Mouse (Mus musculus) NIH3T3 (cell line): ENCODE results near the gene G430095P16Rik.
A peak's percentile ranks its signal among the peaks of the same experiment; 100 is the strongest.

Source experiments
- DNase-seq: peaks from one replicate; pipeline ENCODE4 v3.0.0-alpha.2; 2012; ENCODE audit warnings: low read depth

The G430095P16Rik gene

GRCm38 (mm10) chr8:84770100-84770953, 47.5 kb downstream of the G430095P16Rik start:
- no peak for DNase-seq

GRCm38 (mm10) chr8:84771000-84771687, 48.3 kb downstream of the G430095P16Rik start:
- DNase-seq = no peak

GRCm38 (mm10) chr8:84771941-84772378, 49.2 kb downstream of the G430095P16Rik start:
- DNase-seq = no peak

DNA sequence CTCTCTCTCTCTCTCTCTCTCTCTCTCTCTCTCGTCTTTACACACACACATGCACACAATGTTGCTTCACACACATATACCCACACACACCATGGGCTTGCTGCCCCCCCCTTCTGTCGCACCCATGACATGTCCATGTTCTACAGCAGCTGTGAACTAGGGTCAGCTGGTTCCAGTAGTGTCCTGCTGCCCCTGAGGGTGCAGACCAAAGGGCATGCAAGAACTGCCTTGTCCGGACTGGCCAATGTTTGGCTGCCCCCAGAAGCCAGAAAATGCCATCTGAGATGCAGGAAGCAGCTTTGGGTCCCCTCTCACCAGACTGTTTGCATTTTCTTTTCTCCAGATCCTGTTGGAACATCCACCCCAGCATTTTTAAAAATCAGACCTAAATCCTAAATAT, 49.8 kb downstream of the G430095P16Rik start:
- no peak for DNase-seq

GRCm38 (mm10) chr8:84773304-84773703, 50.5 kb downstream of the G430095P16Rik start:
- DNase-seq = peak; percentile 74

DNA sequence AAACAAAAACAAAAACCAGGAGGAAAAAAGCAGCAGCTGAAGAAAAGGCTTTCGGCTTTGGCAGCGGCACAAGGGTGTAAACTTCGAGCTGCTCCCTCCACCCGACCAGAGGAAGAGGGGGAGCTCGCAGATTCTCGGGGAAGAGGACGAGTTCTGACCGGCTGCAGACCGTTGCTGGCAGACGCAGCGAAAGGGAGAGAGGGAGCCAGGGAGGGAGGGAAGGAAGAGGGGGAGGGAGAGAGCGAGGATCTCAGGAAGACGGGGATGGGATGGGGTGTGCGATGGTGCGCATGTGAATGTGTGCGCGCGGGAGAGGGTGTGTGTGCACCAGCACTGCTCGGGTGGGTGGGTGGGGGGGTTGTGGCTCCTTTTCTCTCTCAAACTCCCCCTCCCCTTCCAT, 51.0 kb downstream of the G430095P16Rik start:
- peak; percentile 94 for DNase-seq

GRCm38 (mm10) chr8:84774473-84774911, 51.7 kb downstream of the G430095P16Rik start:
- peak; percentile 90 for DNase-seq

DNA sequence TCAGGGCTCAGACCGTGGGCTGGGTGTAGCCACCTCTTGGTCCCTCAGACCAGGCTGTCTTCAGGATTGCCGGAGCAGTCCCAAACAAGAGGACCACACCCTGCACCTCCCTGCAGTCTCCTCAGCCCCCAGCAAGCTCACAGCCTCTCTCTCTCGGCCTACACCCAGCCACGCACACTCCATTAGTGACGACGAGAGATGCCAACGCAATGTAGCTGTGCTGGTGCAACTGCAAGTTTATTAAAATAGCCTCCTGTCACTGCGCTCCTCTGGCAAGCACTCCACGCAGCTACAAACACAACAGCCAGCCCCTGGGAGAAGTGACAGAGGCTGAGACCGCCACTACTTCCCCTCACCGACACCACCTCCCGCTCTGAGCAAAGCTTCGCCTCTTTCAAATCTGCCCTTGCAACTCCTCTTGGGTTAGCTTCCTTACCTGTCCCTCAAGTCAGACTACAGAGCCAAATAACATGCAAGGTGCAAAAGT, 52.3 kb downstream of the G430095P16Rik start:
- DNase-seq = peak; percentile 67

- DNase-seq = peak; percentile 46
These were observed 52.9 kb downstream of the G430095P16Rik start for GRCm38 (mm10) chr8:84775621-84776113.
